Mouse (Mus musculus) embryo, embryonic 9.5 days (tissue): ENCODE measurements at regions not wholly inside any gene's neighbourhood (a gene's known extent, or its start where the extent isn't known, plus 50 kb on each side); places are given as distances from the start of the nearest gene placed in this dataset.
"Not testable (repeated sequence)": the region's sequence is repeated elsewhere in the genome, so short reads cannot be mapped to it uniquely, and the experiment has no call there.

Experiments used
- DNase-seq: peaks from one replicate; pipeline ENCODE4 v3.0.0-alpha.2; 2017; ENCODE audit errors: extremely low spot score

GRCm38 (mm10) chr6:74966046-74966445 is 1496.6 kb upstream of the 4931417E11Rik start:
- DNase-seq: peak; percentile 2

- DNase-seq: no peak
These were observed 1459.0 kb upstream of the 4931417E11Rik start for GRCm38 (mm10) chr6:74928485-74928884.

- no peak for DNase-seq
These were observed 1434.1 kb upstream of the 4931417E11Rik start for GRCm38 (mm10) chr6:74903551-74903950.

- no peak for DNase-seq
These were observed 1401.3 kb upstream of the 4931417E11Rik start for GRCm38 (mm10) chr6:74870626-74871320.

- DNase-seq: not testable (repeated sequence)
These were observed 1351.2 kb upstream of the 4931417E11Rik start for GRCm38 (mm10) chr6:74820696-74821095.
